8 mouse cellular contexts compared by ENCODE assay signal in genomic region chr5:135904259-135904658, GRCm38 (mm10). TPM values are rescaled to one million over a fixed set of nuclear protein-coding genes. Genes with fewer than 3 reads are reported as not detected.
DNase-seq lines count a peak whose midpoint lies in the region; ATAC-seq and TF ChIP-seq lines count a peak whose summit lies in the region.

No protein-coding gene starts in this region.

- WGBS in lung, embryonic 14.5 days, result 66% methylated on average over 5 of the region's 5 CpGs
- 59% methylated on average over 5 of the region's 5 CpGs for WGBS in intestine, embryonic 16.5 days
- 58% methylated on average over 5 of the region's 5 CpGs for WGBS in stomach, embryonic 15.5 days

- DNase-seq in frontal cortex, postnatal 25 days (ENCODE audit: low spot score in 2 of 2), result no peak
- DNase-seq in lung, embryonic 14.5 days, result no peak
- DNase-seq in lung, postnatal 14 days, result no peak
- no peak for DNase-seq in adrenal gland, adult (ENCODE audit: inconsistent age in 2 of 2, low spot score in 1 of 2)
- no peak for DNase-seq in cerebellum, adult 11-12 months

- H3K4me2 ChIP-seq in lung, embryonic 14.5 days, result peak overlapping the region; percentile 62; the same call in 1 of the 2 replicates
- H3K4me2 ChIP-seq in intestine, embryonic 16.5 days (ENCODE audit: low read depth, low read length), result peak overlapping the region; percentile 88
- peak overlapping the region; percentile 60 for H3K4me2 ChIP-seq in stomach, embryonic 15.5 days

- H3K9ac ChIP-seq in lung, embryonic 14.5 days, result no peak overlapping the region
- H3K9ac ChIP-seq in intestine, embryonic 16.5 days (ENCODE audit: low read depth, low read length), result no peak overlapping the region
- no peak overlapping the region for H3K9ac ChIP-seq in stomach, embryonic 15.5 days

- TF ChIP-seq CTCF in lung, embryonic 14.5 days (IDR thresholded peaks at IDR 0.05; ENCODE audit: low read depth), result no peak

- no peak overlapping the region for H3K27ac ChIP-seq in lung, embryonic 14.5 days (ENCODE audit: low read depth)
- no peak overlapping the region for H3K27ac ChIP-seq in intestine, embryonic 16.5 days (ENCODE audit: low read length)
- H3K27ac ChIP-seq in stomach, embryonic 15.5 days, result no peak overlapping the region; the same call in 1 of the 2 replicates

- H3K36me3 ChIP-seq in lung, embryonic 14.5 days (ENCODE audit: insufficient read depth), result peaks cover 30% of the 10 kb centered on the region
- H3K36me3 ChIP-seq in intestine, embryonic 16.5 days (ENCODE audit: control insufficient read depth, insufficient read depth, low read length), result peaks cover 5% of the 10 kb centered on the region
- H3K36me3 ChIP-seq in stomach, embryonic 15.5 days, result peaks cover 8% of the 10 kb centered on the region; the same call in 1 of the 2 replicates

- no peaks in the 10 kb centered on the region for H3K9me3 ChIP-seq in lung, embryonic 14.5 days (ENCODE audit: low read depth, low read length)
- H3K9me3 ChIP-seq in intestine, embryonic 16.5 days (ENCODE audit: control insufficient read depth, low read length), result no peaks in the 10 kb centered on the region
- no peaks in the 10 kb centered on the region for H3K9me3 ChIP-seq in stomach, embryonic 15.5 days

- no peaks in the 10 kb centered on the region for H3K27me3 ChIP-seq in lung, embryonic 14.5 days (ENCODE audit: insufficient read depth, low read length)
- H3K27me3 ChIP-seq in intestine, embryonic 16.5 days (replicated peaks; ENCODE audit: control insufficient read depth, insufficient read depth, low read length), result no peaks in the 10 kb centered on the region
- no peaks in the 10 kb centered on the region for H3K27me3 ChIP-seq in stomach, embryonic 15.5 days (replicated peaks)

- ATAC-seq in frontal cortex, adult (ENCODE audit: low TSS enrichment), result peak; percentile 15
- no peak for ATAC-seq in lung, embryonic 14.5 days (ENCODE audit: insufficient read depth)
- ATAC-seq in intestine, embryonic 16.5 days, result no peak
- no peak for ATAC-seq in stomach, embryonic 15.5 days (ENCODE audit: insufficient read depth, low FRiP score, low read depth)

- H3K4me1 ChIP-seq in lung, embryonic 14.5 days (ENCODE audit: insufficient read depth), result no peaks in the 10 kb centered on the region
- peaks cover 8% of the 10 kb centered on the region for H3K4me1 ChIP-seq in intestine, embryonic 16.5 days (ENCODE audit: control insufficient read depth, insufficient read depth, low read length)
- H3K4me1 ChIP-seq in stomach, embryonic 15.5 days, result 0 out of 2 replicates have a peak, but pooled peaks cover 9% of the 10 kb centered on the region

- no peak overlapping the region for H3K4me3 ChIP-seq in lung, embryonic 14.5 days (ENCODE audit: low read depth, low read length)
- H3K4me3 ChIP-seq in intestine, embryonic 16.5 days (ENCODE audit: low read length), result no peak overlapping the region
- H3K4me3 ChIP-seq in stomach, embryonic 15.5 days (replicated peaks), result no peak overlapping the region

RNA-seq across cellular contexts. Expression of gene Hspb1, which starts 16.5 kb away (rescaled TPM):
- polyA plus RNA-seq in lung, embryonic 14.5 days (2014; fragmentation: Nextera tagmentation; extraction: Ambion mirVana), result 62.8 and 68.1 TPM in 2 replicates
- 112 and 114 TPM in 2 replicates for polyA plus RNA-seq in intestine, embryonic 16.5 days (2015; fragmentation: Nextera tagmentation; extraction: Ambion mirVana)
- 291 and 451 TPM in 2 replicates for polyA plus RNA-seq in stomach, embryonic 15.5 days (2015; fragmentation: Nextera tagmentation; extraction: Ambion mirVana)

RNA-seq across cellular contexts. Expression of gene Ywhag, which starts 30.2 kb away (rescaled TPM):
- 74.7 and 79.0 TPM in 2 replicates for polyA plus RNA-seq in lung, embryonic 14.5 days (2014; fragmentation: Nextera tagmentation; extraction: Ambion mirVana)
- polyA plus RNA-seq in intestine, embryonic 16.5 days (2015; fragmentation: Nextera tagmentation; extraction: Ambion mirVana), result 137 and 144 TPM in 2 replicates
- polyA plus RNA-seq in stomach, embryonic 15.5 days (2015; fragmentation: Nextera tagmentation; extraction: Ambion mirVana), result 167 and 173 TPM in 2 replicates
